Mouse (Mus musculus): ENCODE measurements around the gene Plppr3. TPM values are rescaled to one million over a fixed set of nuclear protein-coding genes. Genes with fewer than 3 reads are reported as not detected.

Gene Plppr3
- polyA plus RNA-seq, 1 experiment, result not detected

- TF ChIP-seq GATA1 (IDR thresholded peaks at IDR 0.05; ENCODE audit: low read length), result no peak
Observed at GRCm38 (mm10) chr10:79852107-79852789, 22.2 kb downstream of the Plppr3 start.

- TF ChIP-seq GATA1 (IDR thresholded peaks at IDR 0.05; ENCODE audit: low read length), result no peak
Observed at GRCm38 (mm10) chr10:79851653-79852052, 22.8 kb downstream of the Plppr3 start.

- TF ChIP-seq GATA1 (IDR thresholded peaks at IDR 0.05; ENCODE audit: low read length), result no peak
Observed at GRCm38 (mm10) chr10:79849941-79850628, 24.3 kb downstream of the Plppr3 start.

GRCm38 (mm10) chr10:79846553-79846952, 27.9 kb downstream of the Plppr3 start:
- TF ChIP-seq GATA1 (IDR thresholded peaks at IDR 0.05; ENCODE audit: low read length), result no peak

- TF ChIP-seq GATA1 (IDR thresholded peaks at IDR 0.05; ENCODE audit: low read length), result no peak
Observed at GRCm38 (mm10) chr10:79843476-79843875, 31.0 kb downstream of the Plppr3 start.

DNA sequence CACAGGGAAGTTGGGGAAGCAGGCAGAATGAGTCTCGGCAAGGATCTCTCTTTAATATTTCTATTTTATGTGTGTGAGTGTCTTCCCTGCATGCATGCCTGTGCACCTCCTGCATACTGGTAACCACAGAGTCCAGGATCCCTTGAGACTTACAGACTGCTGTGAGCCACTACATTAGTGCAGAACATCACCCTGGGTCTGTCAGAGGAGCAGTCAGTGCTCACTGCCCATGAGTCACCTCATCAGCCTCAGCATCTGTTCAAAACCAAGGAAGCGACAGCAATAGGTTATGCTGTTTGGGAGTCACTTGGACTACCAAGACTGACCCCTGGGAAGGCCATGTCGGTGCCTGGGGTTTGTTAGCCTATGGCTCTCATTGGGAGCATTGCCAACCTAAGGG, 32.1 kb downstream of the Plppr3 start:
- TF ChIP-seq GATA1 (IDR thresholded peaks at IDR 0.05; ENCODE audit: low read length), result no peak

- no peak for TF ChIP-seq GATA1 (IDR thresholded peaks at IDR 0.05; ENCODE audit: low read length)
Observed at GRCm38 (mm10) chr10:79840644-79841551, 33.5 kb downstream of the Plppr3 start.

DNA sequence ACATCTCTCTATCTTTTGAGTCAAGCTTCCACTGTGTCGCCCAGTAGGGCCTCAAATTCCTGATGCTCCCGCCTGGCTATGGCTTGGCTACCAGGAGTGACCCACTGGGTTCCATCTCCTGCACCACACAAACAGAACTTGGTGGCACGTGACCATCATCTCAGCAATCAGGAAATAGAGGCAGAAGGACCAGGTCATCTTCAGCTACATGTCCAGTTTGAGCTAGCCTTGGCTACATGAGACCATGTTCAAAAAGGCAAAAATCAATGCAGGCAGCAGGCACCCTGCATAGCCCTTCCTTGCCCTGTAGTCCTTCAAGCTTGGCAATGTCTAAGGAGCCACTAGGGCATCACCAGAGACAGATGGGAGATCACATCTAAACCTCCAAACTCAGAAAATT, 34.3 kb downstream of the Plppr3 start:
- TF ChIP-seq GATA1 (IDR thresholded peaks at IDR 0.05; ENCODE audit: low read length), result no peak

GRCm38 (mm10) chr10:79838151-79838550, 36.3 kb downstream of the Plppr3 start:
- TF ChIP-seq GATA1 (IDR thresholded peaks at IDR 0.05; ENCODE audit: low read length), result no peak

GRCm38 (mm10) chr10:79836918-79837317, 37.5 kb downstream of the Plppr3 start:
- no peak for TF ChIP-seq GATA1 (IDR thresholded peaks at IDR 0.05; ENCODE audit: low read length)

GRCm38 (mm10) chr10:79834769-79835398, 39.5 kb downstream of the Plppr3 start:
- TF ChIP-seq GATA1 (IDR thresholded peaks at IDR 0.05; ENCODE audit: low read length), result no peak

DNA sequence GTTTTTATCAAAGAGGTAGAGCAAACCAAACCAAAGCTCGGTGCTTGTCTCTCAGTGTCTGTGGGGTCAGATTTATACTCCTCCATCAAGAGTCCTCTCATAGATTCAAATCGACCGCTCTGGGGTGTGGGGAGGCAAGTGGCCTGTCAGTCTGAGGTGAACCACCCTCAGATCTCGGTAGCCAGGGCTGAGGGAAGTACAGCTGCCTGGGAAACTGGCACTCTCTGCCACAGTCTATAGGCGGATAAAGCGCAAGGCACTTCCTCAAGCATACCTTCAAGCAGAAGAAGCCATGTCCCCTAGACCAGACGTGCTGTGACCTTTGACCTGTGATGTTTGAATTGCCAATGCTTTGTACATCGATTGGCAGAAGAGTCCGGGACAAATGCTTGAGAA, 41.6 kb downstream of the Plppr3 start:
- TF ChIP-seq GATA1 (IDR thresholded peaks at IDR 0.05; ENCODE audit: low read length), result no peak

- TF ChIP-seq GATA1 (IDR thresholded peaks at IDR 0.05; ENCODE audit: low read length), result no peak
Observed at GRCm38 (mm10) chr10:79832026-79832785, 42.2 kb downstream of the Plppr3 start.

DNA sequence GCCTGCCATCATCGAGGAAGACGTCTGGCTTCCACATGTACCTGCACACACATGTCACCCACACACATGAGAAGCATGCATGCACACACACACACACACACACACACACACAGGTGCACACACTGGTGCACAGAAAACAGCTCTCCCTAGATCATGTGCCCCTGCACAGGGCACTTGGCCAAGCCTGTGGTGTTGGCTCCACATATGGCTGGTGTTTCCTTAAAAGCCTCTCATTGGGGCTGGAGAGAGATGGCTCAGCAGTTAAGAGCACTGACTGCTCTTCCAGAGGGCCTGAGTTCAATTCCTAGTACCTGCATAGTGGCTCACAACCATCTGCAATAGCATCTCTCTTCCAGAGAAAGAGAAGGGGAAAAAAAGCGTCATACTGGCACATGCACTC, 42.9 kb downstream of the Plppr3 start:
- no peak for TF ChIP-seq GATA1 (IDR thresholded peaks at IDR 0.05; ENCODE audit: low read length)

- no peak for TF ChIP-seq GATA1 (IDR thresholded peaks at IDR 0.05; ENCODE audit: low read length)
Observed at GRCm38 (mm10) chr10:79824413-79824812, 50.0 kb downstream of the Plppr3 start.

All from G1E-ER4 (cell line).